Mouse (Mus musculus): ENCODE results near the gene Ninj1. TPM values are rescaled to one million over a fixed set of nuclear protein-coding genes. Genes with fewer than 3 reads are reported as not detected.

Ninj1 gene
- polyA plus RNA-seq, 1 experiment: 124 TPM

DNA sequence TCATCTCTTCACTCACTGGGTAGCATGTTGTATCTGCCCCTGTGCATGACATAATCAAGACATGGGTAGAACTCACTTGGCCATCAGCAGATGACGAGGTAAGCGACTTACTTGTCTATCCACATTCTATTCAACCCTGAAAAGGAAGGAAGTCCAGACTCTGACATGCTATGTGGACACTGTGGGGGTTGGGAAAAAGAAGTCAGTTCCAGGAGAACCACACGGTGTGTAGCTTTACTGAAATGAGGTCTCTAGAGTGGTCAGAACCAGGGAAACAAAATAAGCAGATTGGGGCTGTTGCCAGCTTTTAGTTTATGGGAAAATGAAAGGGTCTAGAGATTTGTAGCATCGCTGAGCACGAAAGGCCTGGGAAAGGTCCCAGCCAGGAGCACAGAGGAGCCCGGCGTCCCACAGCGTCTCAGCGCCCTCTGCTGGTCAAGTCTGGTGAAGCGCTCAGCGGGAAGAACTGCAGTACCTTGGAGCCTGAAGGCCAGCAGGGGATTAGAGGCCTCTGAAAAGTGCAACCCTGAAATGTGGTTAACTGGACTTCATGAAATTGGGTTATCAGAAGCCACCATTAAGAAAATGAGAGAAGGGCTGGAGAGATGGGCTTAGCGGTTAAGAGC, 14.2 kb upstream of the Ninj1 start:
- TF ChIP-seq TCF3 (IDR thresholded peaks at IDR 0.05; ENCODE audit: insufficient read length, low read depth) (no peak), POLR2A (IDR thresholded peaks at IDR 0.05; ENCODE audit: insufficient read length, low read depth) (no peak), TCF12 (IDR thresholded peaks at IDR 0.05; ENCODE audit: insufficient read depth, poor library complexity, severe bottlenecking) (no peak), MYOG (IDR thresholded peaks at IDR 0.05; ENCODE audit: control insufficient read depth in 1 of 3, insufficient read depth in 1 of 3, insufficient read length in 2 of 3, low read depth in 2 of 3) (no peak), CEBPB (IDR thresholded peaks at IDR 0.05; ENCODE audit: insufficient read depth, poor library complexity, severe bottlenecking) (no peak), E2F4 (IDR thresholded peaks at IDR 0.05; ENCODE audit: insufficient read depth) (no peak), USF1 (IDR thresholded peaks at IDR 0.05; ENCODE audit: low read depth) (no peak), SRF (IDR thresholded peaks at IDR 0.05; ENCODE audit: control insufficient read depth, insufficient read length, low read depth) (no peak), REST (IDR thresholded peaks at IDR 0.05; ENCODE audit: insufficient read depth, insufficient read length) (no peak), MYOD1 (IDR thresholded peaks at IDR 0.05; ENCODE audit: control insufficient read depth in 1 of 3, insufficient read length in 2 of 3, low read depth in 2 of 3) (no peak), MAX (IDR thresholded peaks at IDR 0.05; ENCODE audit: low read depth) (no peak), POLR2AphosphoS2 (IDR thresholded peaks at IDR 0.05; ENCODE audit: insufficient read length, low read depth) (no peak)

DNA sequence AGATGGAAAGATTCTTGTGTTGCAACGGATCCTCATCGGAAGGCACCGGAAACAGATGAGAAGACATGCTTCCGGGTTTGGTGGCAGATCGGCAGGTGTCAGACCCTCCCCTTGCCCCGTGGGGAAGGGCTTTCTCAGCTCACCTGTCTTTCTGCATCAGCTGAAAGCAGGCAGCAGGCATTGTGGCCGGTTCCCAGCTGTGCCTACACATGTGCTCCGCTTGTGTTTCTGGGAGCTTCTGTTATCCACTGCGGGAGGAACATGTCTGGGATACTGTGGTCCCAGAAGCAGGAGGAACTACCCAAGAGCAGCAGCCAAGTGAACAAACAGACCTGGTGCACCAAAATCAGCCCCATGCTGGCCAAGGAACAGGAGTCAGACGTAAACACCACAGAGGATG, 11.8 kb upstream of the Ninj1 start:
- Histone ChIP-seq H3K4me2 (ENCODE audit: low read depth) (no peak overlapping the region), H3K27me3 (ENCODE audit: control insufficient read depth, insufficient read depth, insufficient read length) (no peaks in the 10 kb centered on the region), H3K4me3 (no peak overlapping the region), H3K36me3 (ENCODE audit: control insufficient read depth, insufficient read depth) (no peaks in the 10 kb centered on the region), H3ac (ENCODE audit: control insufficient read depth, insufficient read length) (no peak overlapping the region), H3K79me2 (ENCODE audit: control insufficient read depth, insufficient read depth) (no peaks in the 10 kb centered on the region)
- TF ChIP-seq SRF (IDR thresholded peaks at IDR 0.05; ENCODE audit: control insufficient read depth, insufficient read length, low read depth): no peak
- no peak for TF ChIP-seq REST (IDR thresholded peaks at IDR 0.05; ENCODE audit: insufficient read depth, insufficient read length)
- TF ChIP-seq POLR2A (IDR thresholded peaks at IDR 0.05; ENCODE audit: insufficient read length, low read depth): no peak
- peak in 2 of 3 experiments; percentile 64 to 83 for TF ChIP-seq MYOD1 (IDR thresholded peaks at IDR 0.05; ENCODE audit: control insufficient read depth in 1 of 3, insufficient read length in 2 of 3, low read depth in 2 of 3)
- peak in 2 of 3 experiments; percentile 50 to 78 for TF ChIP-seq MYOG (IDR thresholded peaks at IDR 0.05; ENCODE audit: control insufficient read depth in 1 of 3, insufficient read depth in 1 of 3, insufficient read length in 2 of 3, low read depth in 2 of 3)
- no peak for TF ChIP-seq MAX (IDR thresholded peaks at IDR 0.05; ENCODE audit: low read depth)
- no peak for TF ChIP-seq USF1 (IDR thresholded peaks at IDR 0.05; ENCODE audit: low read depth)
- no peak for TF ChIP-seq E2F4 (IDR thresholded peaks at IDR 0.05; ENCODE audit: insufficient read depth)
- TF ChIP-seq TCF12 (IDR thresholded peaks at IDR 0.05; ENCODE audit: insufficient read depth, poor library complexity, severe bottlenecking): no peak
- TF ChIP-seq CEBPB (IDR thresholded peaks at IDR 0.05; ENCODE audit: insufficient read depth, poor library complexity, severe bottlenecking): no peak
- TF ChIP-seq POLR2AphosphoS2 (IDR thresholded peaks at IDR 0.05; ENCODE audit: insufficient read length, low read depth): no peak
- TF ChIP-seq TCF3 (IDR thresholded peaks at IDR 0.05; ENCODE audit: insufficient read length, low read depth): no peak

More for the DNA sequence above, 14.2 kb upstream of the Ninj1 start:
- Histone ChIP-seq H3K36me3 (ENCODE audit: control insufficient read depth, insufficient read depth) (no peaks in the 10 kb centered on the region), H3K4me2 (ENCODE audit: low read depth) (no peak overlapping the region), H3ac (ENCODE audit: control insufficient read depth, insufficient read length) (no peak overlapping the region), H3K79me2 (ENCODE audit: control insufficient read depth, insufficient read depth) (no peaks in the 10 kb centered on the region), H3K4me3 (no peak overlapping the region), H3K27me3 (ENCODE audit: control insufficient read depth, insufficient read depth, insufficient read length) (no peaks in the 10 kb centered on the region)

GRCm38 (mm10) chr13:49178839-49179585, 8.3 kb upstream of the Ninj1 start:
- H3ac ChIP-seq (ENCODE audit: control insufficient read depth, insufficient read length): no peak overlapping the region
- H3K4me3 ChIP-seq: no peak overlapping the region
- peak overlapping the region; percentile 41 for H3K4me2 ChIP-seq (ENCODE audit: low read depth)
- H3K27me3 ChIP-seq (ENCODE audit: control insufficient read depth, insufficient read depth, insufficient read length): no peaks in the 10 kb centered on the region
- no peak for TF ChIP-seq USF1 (IDR thresholded peaks at IDR 0.05; ENCODE audit: low read depth)
- peak in 2 of 3 experiments; percentile 7 to 20 for TF ChIP-seq MYOD1 (IDR thresholded peaks at IDR 0.05; ENCODE audit: control insufficient read depth in 1 of 3, insufficient read length in 2 of 3, low read depth in 2 of 3)
- no peak for TF ChIP-seq E2F4 (IDR thresholded peaks at IDR 0.05; ENCODE audit: insufficient read depth)
- peak in 1 of 3 experiments; percentile 66 for TF ChIP-seq MYOG (IDR thresholded peaks at IDR 0.05; ENCODE audit: control insufficient read depth in 1 of 3, insufficient read depth in 1 of 3, insufficient read length in 2 of 3, low read depth in 2 of 3)
- TF ChIP-seq CEBPB (IDR thresholded peaks at IDR 0.05; ENCODE audit: insufficient read depth, poor library complexity, severe bottlenecking): peak; percentile 54; the same call in 1 of the 2 replicates
- no peak for TF ChIP-seq POLR2A (IDR thresholded peaks at IDR 0.05; ENCODE audit: insufficient read length, low read depth)
- H3K36me3 ChIP-seq (ENCODE audit: control insufficient read depth, insufficient read depth): no peaks in the 10 kb centered on the region
- H3K79me2 ChIP-seq (ENCODE audit: control insufficient read depth, insufficient read depth): no peaks in the 10 kb centered on the region

- Histone ChIP-seq H3K4me3 (no peak overlapping the region), H3ac (ENCODE audit: control insufficient read depth, insufficient read length) (no peak overlapping the region), H3K4me2 (ENCODE audit: low read depth) (no peak overlapping the region), H3K27me3 (ENCODE audit: control insufficient read depth, insufficient read depth, insufficient read length) (no peaks in the 10 kb centered on the region), H3K36me3 (ENCODE audit: control insufficient read depth, insufficient read depth) (no peaks in the 10 kb centered on the region), H3K79me2 (ENCODE audit: control insufficient read depth, insufficient read depth) (no peaks in the 10 kb centered on the region)
- TF ChIP-seq MYOD1 (IDR thresholded peaks at IDR 0.05; ENCODE audit: control insufficient read depth in 1 of 3, insufficient read length in 2 of 3, low read depth in 2 of 3): peak in 2 of 3 experiments; percentile 16 to 60
- no peak for TF ChIP-seq POLR2AphosphoS2 (IDR thresholded peaks at IDR 0.05; ENCODE audit: insufficient read length, low read depth)
Observed at GRCm38 (mm10) chr13:49180274-49180673, 7.0 kb upstream of the Ninj1 start.
